Mouse (Mus musculus) gastrocnemius, postnatal 14 days (tissue): ENCODE data around the gene Neurl3. TPM values are rescaled to one million over a fixed set of nuclear protein-coding genes. Genes with fewer than 3 reads are reported as not detected.

ENCODE experiments used
- DNase-seq: peaks from one replicate; pipeline ENCODE4 v3.0.0; 2021; ENCODE audit warnings: mixed read lengths
- intact Hi-C: fragments of 180-260 bp; cut with DNase I; formaldehyde crosslinking; loops from one replicate; pipeline ENCODE4 v1.15.1; 2025; ENCODE audit warnings: low total_unique reads
- long read RNA-seq, 2 experiments: library from polyadenylated mRNA; stranded (forward); transcript quantifications; one replicate each; pipeline ENCODE4 v2.0.0; 2021
- total RNA-seq, 2 experiments: library from RNA; stranded (reverse); gene quantifications; 2 replicates each; pipeline ENCODE4 v1.2.3; 2021

The Neurl3 gene
- 1 to 10 TPM in 1 of 2 experiments, under 1 TPM in 1; 0.58 to 1.1 TPM for total RNA-seq
- long read RNA-seq, experiment 1, partial matches to known transcripts, result 0 of 1 reads
- long read RNA-seq, experiment 1, other reads (novel, unspliced or antisense), result 0 of 1 reads
- long read RNA-seq, experiment 2, partial matches to known transcripts, result 0 of 1 reads
- long read RNA-seq, experiment 2, other reads (novel, unspliced or antisense), result 0 of 1 reads

GRCm38 (mm10) chr1:36274455-36274854 lies at the start of gene Neurl3:
TSS of gene Neurl3 (minus strand) at chr1:36274679.
- DNase-seq, result no peak
- intact Hi-C loops, result no loop called here

- intact Hi-C loops, result loop anchor here (5.0 kb wide), 1 partner anchor 173 kb away; no protein-coding TSS in a partner anchor
- peak; percentile 41 for DNase-seq
These were observed 49.4 kb upstream of the Neurl3 start for GRCm38 (mm10) chr1:36323746-36324448.

- intact Hi-C loops, result loop anchor here (5.0 kb wide), 1 partner anchor 174 kb away; no protein-coding TSS in a partner anchor
- peak; percentile 40 for DNase-seq
These were observed 48.6 kb upstream of the Neurl3 start for GRCm38 (mm10) chr1:36323076-36323475.

GRCm38 (mm10) chr1:36321829-36322573 lies 47.5 kb upstream of the Neurl3 start:
- intact Hi-C loops, result loop anchor here (5.0 kb wide), 1 partner anchor 175 kb away; no protein-coding TSS in a partner anchor
- DNase-seq, result no peak

GRCm38 (mm10) chr1:36321164-36321563 lies 46.7 kb upstream of the Neurl3 start:
- intact Hi-C loops, result loop anchor here (5.0 kb wide), 1 partner anchor 176 kb away; no protein-coding TSS in a partner anchor
- DNase-seq, result no peak

- DNase-seq, result no peak
- intact Hi-C loops, result no loop called here
These were observed 41.3 kb upstream of the Neurl3 start for GRCm38 (mm10) chr1:36315776-36316100.

- DNase-seq, result no peak
- intact Hi-C loops, result no loop called here
These were observed 40.7 kb upstream of the Neurl3 start for GRCm38 (mm10) chr1:36314959-36315775.

- intact Hi-C loops, result no loop called here
- DNase-seq, result peak; percentile 40
These were observed 35.0 kb upstream of the Neurl3 start for GRCm38 (mm10) chr1:36309498-36309901.

- intact Hi-C loops, result no loop called here
- DNase-seq, result no peak
These were observed 34.5 kb upstream of the Neurl3 start for GRCm38 (mm10) chr1:36308966-36309475.

- DNase-seq, result no peak
- intact Hi-C loops, result no loop called here
These were observed 34.0 kb upstream of the Neurl3 start for GRCm38 (mm10) chr1:36308451-36308901.

GRCm38 (mm10) chr1:36307495-36308280 lies 33.2 kb upstream of the Neurl3 start, which contains the start of gene Arid5a:
TSS of gene Arid5a (plus strand) at chr1:36307733.
- peak; percentile 88 for DNase-seq
- intact Hi-C loops, result no loop called here

GRCm38 (mm10) chr1:36307121-36307494 lies 32.6 kb upstream of the Neurl3 start:
- intact Hi-C loops, result no loop called here
- DNase-seq, result no peak

GRCm38 (mm10) chr1:36306120-36306519 lies 31.6 kb upstream of the Neurl3 start:
- DNase-seq, result no peak
- intact Hi-C loops, result no loop called here

- DNase-seq, result peak; percentile 30
These were observed 30.3 kb upstream of the Neurl3 start for GRCm38 (mm10) chr1:36304764-36305163.

GRCm38 (mm10) chr1:36303381-36304320 lies 29.2 kb upstream of the Neurl3 start:
- intact Hi-C loops, result no loop called here
- peak; percentile 88 for DNase-seq

More at GRCm38 (mm10) chr1:36304764-36305163, 30.3 kb upstream of the Neurl3 start:
- intact Hi-C loops, result no loop called here

GRCm38 (mm10) chr1:36302957-36303356 lies 28.5 kb upstream of the Neurl3 start:
- no peak for DNase-seq
- intact Hi-C loops, result no loop called here

- intact Hi-C loops, result no loop called here
- DNase-seq, result no peak
These were observed 27.8 kb upstream of the Neurl3 start for GRCm38 (mm10) chr1:36302273-36302672.
